Mouse (Mus musculus) forebrain, embryonic 16.5 days (tissue): ENCODE measurements around the gene Rbfox2. TPM values are rescaled to one million over a fixed set of nuclear protein-coding genes. Genes with fewer than 3 reads are reported as not detected.
"Not testable (repeated sequence)": the region's sequence is repeated elsewhere in the genome, so short reads cannot be mapped to it uniquely, and the experiment has no call there.

ENCODE experiments used
- ATAC-seq: fragments of 200-750 bp; cut with Nextera tagmentation; 2 replicates; pipeline ENCODE4 v1.8.0; 2017; ENCODE audit warnings: mild to moderate bottlenecking, moderate library complexity
- H3K27ac ChIP-seq: fragments of 300-500 bp; sonication (generic); 2 replicates; pipeline ENCODE4 v1.5.1; 2014; ENCODE audit warnings: low read length, control low read depth
- H3K27me3 ChIP-seq: fragments of 300-500 bp; sonication (generic); replicated peaks from 2 replicates; pipeline ENCODE4 v1.6.1; 2014; ENCODE audit warnings: low read length; ENCODE audit not compliant: control insufficient read depth, insufficient read depth
- H3K36me3 ChIP-seq: fragments of 300-500 bp; sonication (generic); 2 replicates; pipeline ENCODE4 v1.6.1; 2014; ENCODE audit not compliant: control insufficient read depth, insufficient read depth
- H3K4me1 ChIP-seq: fragments of 300-500 bp; sonication (generic); replicated peaks from 2 replicates; pipeline ENCODE4 v1.6.1; 2014; ENCODE audit warnings: low read length; ENCODE audit not compliant: control insufficient read depth, insufficient read depth
- H3K4me2 ChIP-seq: fragments of 300-500 bp; sonication (generic); 2 replicates; pipeline ENCODE4 v1.6.1; 2014; ENCODE audit warnings: mild to moderate bottlenecking, low read length, control low read depth
- H3K4me3 ChIP-seq: fragments of 300-500 bp; sonication (generic); replicated peaks from 2 replicates; pipeline ENCODE4 v1.5.1; 2014; ENCODE audit warnings: mild to moderate bottlenecking, low read length, control low read depth
- H3K9ac ChIP-seq: fragments of 300-500 bp; sonication (generic); replicated peaks from 2 replicates; pipeline ENCODE4 v1.6.1; 2014; ENCODE audit warnings: low read depth, low read length, control low read depth
- H3K9me3 ChIP-seq: fragments of 300-500 bp; sonication (generic); 2 replicates; pipeline ENCODE4 v1.6.1; 2016; ENCODE audit warnings: low read length; ENCODE audit not compliant: control insufficient read depth
- WGBS: fragments of 180-500 bp; shearing (Covaris S2); extraction: QIAGEN DNeasy Blood & Tissue Kit; methylation state at CpG from one replicate; pipeline ENCODE4 v1.1.7; 2014; 5-methylcytosine and 5-hydroxymethylcytosine counted together
- polyA plus RNA-seq: library from polyadenylated mRNA; unstranded; fragments of >200 nt; fragmentation: Nextera tagmentation; extraction: Ambion mirVana; gene quantifications from 2 replicates; pipeline ENCODE4 v1.2.1, GENCODE M21; 2015

Rbfox2 gene
- polyA plus RNA-seq, 1 experiment from 2014 or later = 212 TPM

DNA sequence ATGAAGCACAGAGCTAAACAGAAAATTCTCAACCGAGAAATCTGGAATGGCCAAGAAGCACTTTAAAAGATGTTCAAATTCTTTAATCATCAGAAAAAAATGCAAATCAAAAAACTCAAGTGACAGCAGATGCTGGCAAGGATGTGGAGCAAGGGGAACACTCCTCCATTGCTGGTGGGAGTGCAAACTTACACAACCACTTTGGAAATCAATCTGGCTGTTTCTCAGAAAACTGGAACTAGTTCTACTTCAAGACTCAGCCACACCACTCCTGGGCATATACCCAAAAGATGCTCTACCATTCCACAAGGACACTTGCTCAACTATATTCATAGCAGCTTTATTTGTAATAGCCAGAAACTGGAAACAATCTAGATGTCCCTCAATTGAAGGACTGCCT lies 37.3 kb downstream of the Rbfox2 start:
- H3K27ac ChIP-seq, H3K4me3 ChIP-seq, ATAC-seq, H3K27me3 ChIP-seq, H3K9me3 ChIP-seq, H3K9ac ChIP-seq, H3K4me2 ChIP-seq, H3K4me1 ChIP-seq, H3K36me3 ChIP-seq: not testable (repeated sequence)
- 79% methylated on average over 1 of the region's 1 CpGs for WGBS

DNA sequence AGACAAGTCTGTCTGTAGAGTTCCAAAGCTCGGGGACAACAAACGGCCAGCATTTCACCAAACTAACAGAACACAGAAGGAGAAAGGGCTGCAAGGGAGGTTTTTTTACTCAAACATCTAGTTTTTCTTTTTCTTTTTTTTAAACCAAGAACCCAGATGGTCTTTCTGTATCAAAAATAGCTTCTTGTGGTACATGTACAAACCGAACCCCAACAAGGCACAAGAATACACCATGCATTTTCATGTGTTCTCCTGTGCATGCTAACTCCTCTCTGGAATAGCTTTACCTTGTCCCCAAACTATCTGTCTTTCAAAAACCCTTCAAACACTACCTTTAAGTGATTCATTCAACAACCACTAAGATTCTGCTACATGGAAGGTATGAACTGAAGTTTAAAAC lies 38.4 kb downstream of the Rbfox2 start:
- Histone ChIP-seq H3K36me3 (no peaks in the 10 kb centered on the region), H3K4me3 (no peak overlapping the region), H3K27me3 (no peaks in the 10 kb centered on the region), H3K9ac (no peak overlapping the region), H3K4me2 (no peak overlapping the region), H3K27ac (no peak overlapping the region), H3K4me1 (no peaks in the 10 kb centered on the region), H3K9me3 (no peaks in the 10 kb centered on the region)
- ATAC-seq = no peak
- WGBS = 78% methylated on average over 3 of the region's 3 CpGs

DNA sequence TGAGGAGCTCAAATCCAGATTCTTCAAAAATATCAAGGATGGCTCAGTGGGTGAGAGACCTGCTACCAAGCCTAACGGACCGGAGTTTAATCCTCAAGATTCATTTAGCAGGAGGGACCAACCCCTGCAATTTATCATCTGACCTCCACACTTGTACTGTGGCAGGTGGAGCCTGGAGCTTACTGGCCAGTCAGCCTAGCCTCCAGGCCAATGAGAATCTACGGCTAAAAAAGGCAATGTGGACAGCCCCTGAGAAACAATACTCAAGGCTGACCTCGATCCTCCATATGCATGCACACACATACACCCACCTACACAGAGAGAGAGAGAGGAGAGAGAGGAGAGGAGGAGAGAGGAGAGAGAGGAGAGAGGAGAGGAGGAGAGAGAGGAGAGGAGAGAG lies 41.5 kb downstream of the Rbfox2 start:
- Histone ChIP-seq H3K36me3 (no peaks in the 10 kb centered on the region), H3K4me2 (no peak overlapping the region), H3K27me3 (no peaks in the 10 kb centered on the region), H3K4me1 (no peaks in the 10 kb centered on the region), H3K4me3 (no peak overlapping the region), H3K27ac (no peak overlapping the region), H3K9me3 (no peaks in the 10 kb centered on the region), H3K9ac (no peak overlapping the region)
- 42% methylated on average over 4 of the region's 4 CpGs for WGBS
- ATAC-seq = no peak

DNA sequence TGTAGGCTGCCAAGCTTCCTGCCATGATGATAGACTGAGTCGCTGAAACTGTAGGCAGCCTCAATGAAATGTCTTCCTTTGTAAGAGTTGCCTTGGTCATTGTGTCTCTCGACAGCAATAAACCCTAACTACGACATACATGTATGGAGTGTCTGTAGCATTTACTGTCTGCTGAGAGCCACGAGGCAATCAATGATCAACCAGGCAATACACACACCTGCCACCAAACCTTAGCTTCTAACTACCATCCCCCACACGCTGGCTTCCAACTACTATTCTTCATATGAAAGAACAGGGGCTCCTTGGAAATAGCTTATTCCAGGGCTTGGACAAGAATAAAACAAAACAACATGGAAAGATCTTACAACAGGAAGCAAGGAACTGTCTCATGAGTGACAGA lies 42.5 kb downstream of the Rbfox2 start:
- H3K27me3 ChIP-seq = no peaks in the 10 kb centered on the region
- no peak overlapping the region for H3K4me2 ChIP-seq
- H3K36me3 ChIP-seq = no peaks in the 10 kb centered on the region
- no peak overlapping the region for H3K9ac ChIP-seq
- no peak overlapping the region for H3K27ac ChIP-seq
- H3K4me3 ChIP-seq = no peak overlapping the region
- no peaks in the 10 kb centered on the region for H3K4me1 ChIP-seq
- ATAC-seq = no peak
- H3K9me3 ChIP-seq = no peaks in the 10 kb centered on the region
- 83% methylated on average over 5 of the region's 5 CpGs for WGBS

DNA sequence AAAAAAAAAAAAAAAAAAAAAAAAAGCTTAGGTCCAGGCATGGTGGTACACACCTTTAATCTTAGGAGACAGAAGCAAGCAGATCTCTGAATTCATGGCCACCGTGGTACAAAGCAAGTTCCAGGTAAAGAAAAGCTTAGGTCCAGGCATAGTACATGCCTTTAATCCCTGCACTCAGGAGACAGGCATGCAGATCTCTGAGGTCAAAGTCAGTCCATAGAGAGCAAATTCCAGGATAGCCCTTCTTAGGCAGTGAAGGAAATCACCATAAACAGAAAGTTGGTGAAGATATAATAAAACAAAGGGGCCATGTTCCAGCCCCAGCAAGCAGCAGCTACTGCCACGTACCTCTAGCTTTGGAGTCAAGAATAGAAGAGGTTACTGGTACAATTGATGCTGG lies 44.0 kb downstream of the Rbfox2 start:
- Histone ChIP-seq H3K9ac (no peak overlapping the region), H3K4me3 (no peak overlapping the region), H3K4me2 (no peak overlapping the region), H3K27ac (no peak overlapping the region), H3K36me3 (no peaks in the 10 kb centered on the region), H3K9me3 (no peaks in the 10 kb centered on the region), H3K27me3 (no peaks in the 10 kb centered on the region), H3K4me1 (peaks cover 7% of the 10 kb centered on the region)
- no peak for ATAC-seq
- 92% methylated on average over 2 of the region's 2 CpGs for WGBS

DNA sequence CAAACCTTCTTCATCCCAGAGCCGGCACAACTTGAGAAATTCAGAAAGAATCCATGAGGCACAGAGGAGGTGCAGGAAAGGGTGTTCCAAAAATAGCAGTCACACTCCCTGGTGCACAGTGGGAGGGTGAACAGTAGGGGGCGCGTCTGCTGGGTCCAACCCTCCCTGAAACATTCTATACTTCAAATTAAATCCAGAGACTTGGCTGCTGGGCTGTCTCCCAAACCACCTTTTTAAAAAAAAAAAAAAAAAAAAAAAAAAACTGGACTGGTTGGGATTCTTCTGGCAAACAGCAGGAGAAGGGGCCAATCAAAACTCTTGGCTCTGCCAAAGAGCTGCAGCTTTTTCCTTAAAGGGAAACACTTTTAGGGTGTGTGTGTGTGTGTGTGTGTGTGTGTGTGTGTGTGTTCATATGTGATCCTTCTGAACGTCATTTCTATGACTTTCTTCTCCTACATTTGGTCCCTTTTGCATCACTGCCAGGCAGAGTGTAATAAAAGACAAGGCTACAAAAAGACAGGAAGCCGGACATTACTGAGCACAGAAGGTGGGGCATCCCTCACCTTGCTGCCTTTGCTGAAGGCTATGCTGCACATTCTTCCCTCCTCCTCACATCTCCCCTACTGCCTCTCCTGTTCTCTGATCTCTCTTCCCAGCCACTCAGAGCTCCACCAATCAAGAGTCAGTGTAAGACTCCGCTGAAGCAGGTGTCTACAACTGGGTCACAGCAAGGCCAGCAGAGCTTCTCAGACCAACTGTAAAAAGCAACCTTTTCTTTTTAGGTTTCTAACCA lies 49.2 kb downstream of the Rbfox2 start:
- peaks cover 33% of the 10 kb centered on the region for H3K4me1 ChIP-seq
- no peak overlapping the region for H3K9ac ChIP-seq
- H3K27me3 ChIP-seq = no peaks in the 10 kb centered on the region
- 31% methylated on average over 6 of the region's 6 CpGs for WGBS
- H3K9me3 ChIP-seq = no peaks in the 10 kb centered on the region
- H3K36me3 ChIP-seq = no peaks in the 10 kb centered on the region
- H3K27ac ChIP-seq = no peak overlapping the region
- no peak overlapping the region for H3K4me2 ChIP-seq
- peak; percentile 47; the same call in 1 of the 2 replicates for ATAC-seq
- H3K4me3 ChIP-seq = no peak overlapping the region

DNA sequence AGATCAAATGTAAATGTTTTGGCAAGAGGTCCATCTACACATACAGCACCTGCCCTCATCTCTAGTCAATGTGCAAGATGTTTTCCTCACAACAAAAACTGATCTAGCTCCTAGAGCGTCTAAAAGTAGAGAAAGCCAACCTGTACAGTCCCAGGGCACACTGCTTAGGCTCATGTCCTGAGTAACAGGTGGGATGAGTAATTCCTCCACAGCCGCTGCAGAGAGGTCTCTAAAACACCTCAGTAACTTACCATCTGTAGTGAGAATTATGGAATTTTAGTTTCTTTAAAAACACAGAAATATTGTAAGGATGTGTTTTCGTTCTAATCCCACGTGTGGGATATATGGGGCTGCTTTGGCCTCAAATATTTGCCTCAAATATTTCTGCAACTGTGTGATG lies 50.0 kb downstream of the Rbfox2 start:
- peaks cover 33% of the 10 kb centered on the region for H3K4me1 ChIP-seq
- whole genome bisulfite sequencing = 79% methylated on average over 4 of the region's 4 CpGs
- no peak for ATAC-seq
- H3K4me2 ChIP-seq = no peak overlapping the region
- no peaks in the 10 kb centered on the region for H3K27me3 ChIP-seq
- no peaks in the 10 kb centered on the region for H3K36me3 ChIP-seq
- no peak overlapping the region for H3K9ac ChIP-seq
- no peaks in the 10 kb centered on the region for H3K9me3 ChIP-seq
- no peak overlapping the region for H3K4me3 ChIP-seq
- H3K27ac ChIP-seq = no peak overlapping the region

DNA sequence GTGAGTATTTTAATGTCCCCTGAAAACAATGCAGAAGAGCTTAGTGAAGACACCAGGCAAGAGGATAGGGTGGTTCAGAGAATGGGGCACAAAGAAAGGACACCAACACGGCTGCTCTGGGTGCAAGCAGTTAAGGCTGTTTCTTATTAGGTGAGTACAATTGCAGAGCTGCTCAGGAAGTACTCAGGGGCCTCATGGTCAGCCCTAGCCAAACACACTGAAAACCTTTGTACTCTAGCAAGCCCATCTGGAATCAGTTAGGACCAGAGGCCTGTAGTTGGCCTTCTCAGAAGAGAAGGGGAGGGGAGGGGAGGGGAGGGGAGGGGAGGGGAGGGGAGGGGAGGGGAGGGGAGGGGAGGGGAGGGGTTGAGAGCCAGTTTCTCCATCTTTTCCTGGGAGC lies 52.2 kb downstream of the Rbfox2 start:
- Histone ChIP-seq H3K36me3 (no peaks in the 10 kb centered on the region), H3K9ac (no peak overlapping the region), H3K4me3 (no peak overlapping the region), H3K27me3 (no peaks in the 10 kb centered on the region), H3K27ac (peak overlapping the region; percentile 60), H3K9me3 (no peaks in the 10 kb centered on the region), H3K4me2 (no peak overlapping the region), H3K4me1 (peaks cover 33% of the 10 kb centered on the region)
- ATAC-seq = no peak
- WGBS = 0% methylated on average over 1 of the region's 1 CpGs

DNA sequence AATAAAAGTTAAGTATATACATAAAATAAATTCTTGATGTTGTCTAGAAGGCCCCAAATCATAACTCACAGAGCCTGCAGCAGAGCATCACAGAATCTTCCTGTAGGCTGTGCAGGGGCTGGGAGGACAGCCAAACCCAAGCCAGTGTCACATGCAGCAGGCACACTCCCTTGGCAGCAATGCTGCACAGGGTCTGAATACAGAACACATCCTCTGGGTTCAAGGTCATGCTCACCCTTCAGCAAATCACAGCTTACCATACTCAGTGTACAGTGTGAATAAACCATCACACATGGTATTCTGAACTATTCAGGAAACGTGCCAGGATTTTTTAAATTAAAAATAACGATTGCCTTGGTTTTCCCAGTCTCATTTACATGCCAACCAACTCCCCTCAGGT lies 52.7 kb downstream of the Rbfox2 start:
- Histone ChIP-seq H3K4me3 (no peak overlapping the region), H3K27me3 (no peaks in the 10 kb centered on the region), H3K36me3 (no peaks in the 10 kb centered on the region), H3K9me3 (no peaks in the 10 kb centered on the region), H3K9ac (no peak overlapping the region), H3K4me2 (no peak overlapping the region), H3K4me1 (peaks cover 33% of the 10 kb centered on the region), H3K27ac (peak overlapping the region; percentile 60)
- 15% methylated on average over 2 of the region's 2 CpGs for WGBS
- ATAC-seq = peak; percentile 54

DNA sequence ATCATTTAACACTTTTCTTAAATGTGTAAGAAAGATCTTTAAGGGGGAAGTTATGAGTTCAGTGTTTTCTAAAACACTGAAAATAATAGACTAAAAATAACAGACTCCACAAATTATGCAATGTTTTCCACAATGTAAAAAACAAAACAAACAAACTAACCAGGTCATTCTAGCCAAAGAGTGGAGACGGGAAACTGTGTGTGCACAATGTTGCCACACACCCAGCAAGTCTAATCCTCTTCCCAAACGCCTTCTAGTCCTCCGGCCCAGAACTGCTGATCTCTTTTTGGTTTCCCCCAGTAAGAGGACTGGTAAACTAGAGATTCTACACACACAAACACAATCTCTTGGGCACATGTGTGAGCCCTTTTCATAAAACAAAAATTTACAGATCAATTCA lies 55.1 kb downstream of the Rbfox2 start:
- Histone ChIP-seq H3K4me3 (no peak overlapping the region), H3K36me3 (no peaks in the 10 kb centered on the region), H3K9ac (no peak overlapping the region), H3K4me2 (no peak overlapping the region), H3K27ac (no peak overlapping the region), H3K4me1 (peaks cover 18% of the 10 kb centered on the region), H3K9me3 (no peaks in the 10 kb centered on the region), H3K27me3 (no peaks in the 10 kb centered on the region)
- WGBS = 70% methylated on average over 3 of the region's 3 CpGs
- no peak for ATAC-seq
